Mouse (Mus musculus) C2C12 (cell line): ENCODE results near the gene Foxa1.

Experiments
- CEBPB ChIP-seq: IDR thresholded peaks from one replicate; pipeline ENCODE4 v1.6.1; 2011; ENCODE audit warnings: low read depth, mild to moderate bottlenecking, control low read depth, moderate library complexity
- CTCF ChIP-seq: IDR thresholded peaks from one replicate; pipeline ENCODE4 v1.5.1; 2011; ENCODE audit not compliant: control insufficient read depth, insufficient read depth, insufficient read length
- MAX ChIP-seq: IDR thresholded peaks from one replicate; pipeline ENCODE4 v1.6.1; 2011; ENCODE audit warnings: mild to moderate bottlenecking, control low read depth
- MYOD1 ChIP-seq: IDR thresholded peaks from one replicate; pipeline ENCODE4 v1.6.1; 2011; ENCODE audit warnings: low read depth; ENCODE audit not compliant: control insufficient read depth, insufficient read length
- USF1 ChIP-seq: IDR thresholded peaks from one replicate; pipeline ENCODE4 v1.6.1; 2011; ENCODE audit warnings: low read depth, mild to moderate bottlenecking, control low read depth, moderate library complexity

DNA sequence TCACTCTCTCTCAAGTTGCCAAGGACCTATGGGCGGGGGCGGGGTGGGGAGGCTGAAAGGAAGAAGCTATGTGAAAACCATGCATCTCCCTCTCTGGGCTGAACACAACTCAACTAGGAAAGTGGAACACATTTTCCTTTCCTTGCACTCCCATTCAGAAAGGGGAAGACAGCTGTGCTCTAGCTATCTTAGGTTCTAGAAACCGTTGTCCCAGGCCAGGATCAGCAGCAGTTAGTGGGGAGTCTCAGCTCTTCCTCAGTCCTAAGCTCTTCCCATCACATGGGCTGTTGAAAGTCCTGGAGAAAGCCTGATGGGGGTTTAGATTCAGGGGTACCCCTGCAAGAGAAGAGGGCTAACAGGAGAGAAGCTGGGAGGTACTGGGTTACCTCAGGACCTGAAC, 7.4 kb upstream of the Foxa1 start:
- no peak for TF ChIP-seq CTCF
- no peak for TF ChIP-seq MAX
- TF ChIP-seq CEBPB: no peak
- no peak for TF ChIP-seq MYOD1
- no peak for TF ChIP-seq USF1
